Mouse (Mus musculus): ENCODE measurements around the gene Plch2.

The Plch2 gene

GRCm38 (mm10) chr4:155020813-155021212, 35.8 kb downstream of the Plch2 start:
- no peak for DNase-seq (ENCODE audit: low spot score in 2 of 2)

GRCm38 (mm10) chr4:155020141-155020540, 36.4 kb downstream of the Plch2 start:
- no peak for DNase-seq (ENCODE audit: low spot score in 2 of 2)

GRCm38 (mm10) chr4:155019336-155019847, 37.2 kb downstream of the Plch2 start:
- DNase-seq (ENCODE audit: low spot score in 2 of 2) = no peak

- no peak for DNase-seq (ENCODE audit: low spot score in 2 of 2)
Measured at GRCm38 (mm10) chr4:155018601-155019335, 37.8 kb downstream of the Plch2 start.

GRCm38 (mm10) chr4:155018066-155018465, 38.5 kb downstream of the Plch2 start:
- no peak for DNase-seq (ENCODE audit: low spot score in 2 of 2)

- no peak for DNase-seq (ENCODE audit: low spot score in 2 of 2)
Measured at GRCm38 (mm10) chr4:155017253-155017878, 39.2 kb downstream of the Plch2 start.

- DNase-seq (ENCODE audit: low spot score in 2 of 2) = no peak
Measured at GRCm38 (mm10) chr4:155016807-155017206, 39.8 kb downstream of the Plch2 start.

- DNase-seq (ENCODE audit: low spot score in 2 of 2) = no peak
Measured at GRCm38 (mm10) chr4:155015550-155015949, 41.0 kb downstream of the Plch2 start.

GRCm38 (mm10) chr4:155014791-155015190, 41.8 kb downstream of the Plch2 start:
- DNase-seq (ENCODE audit: low spot score in 2 of 2) = peak; percentile 36 to 61

GRCm38 (mm10) chr4:155014244-155014643, 42.3 kb downstream of the Plch2 start:
- no peak for DNase-seq (ENCODE audit: low spot score in 2 of 2)

GRCm38 (mm10) chr4:155012788-155013187, 43.8 kb downstream of the Plch2 start:
- DNase-seq (ENCODE audit: low spot score in 2 of 2) = peak; percentile 42 to 49

- no peak for DNase-seq (ENCODE audit: low spot score in 2 of 2)
Measured at GRCm38 (mm10) chr4:155012115-155012514, 44.5 kb downstream of the Plch2 start.

GRCm38 (mm10) chr4:155011312-155012025, 45.1 kb downstream of the Plch2 start:
- DNase-seq (ENCODE audit: low spot score in 2 of 2) = no peak

GRCm38 (mm10) chr4:155010870-155011269, 45.7 kb downstream of the Plch2 start:
- no peak for DNase-seq (ENCODE audit: low spot score in 2 of 2)

- DNase-seq (ENCODE audit: low spot score in 2 of 2) = no peak
Measured at GRCm38 (mm10) chr4:155009216-155009615, 47.4 kb downstream of the Plch2 start.

- no peak for DNase-seq (ENCODE audit: low spot score in 2 of 2)
Measured at GRCm38 (mm10) chr4:155008075-155008474, 48.5 kb downstream of the Plch2 start.

- no peak for DNase-seq (ENCODE audit: low spot score in 2 of 2)
Measured at GRCm38 (mm10) chr4:155007641-155008040, 48.9 kb downstream of the Plch2 start.

- no peak for DNase-seq (ENCODE audit: low spot score in 2 of 2)
Measured at GRCm38 (mm10) chr4:155006296-155006695, 50.3 kb downstream of the Plch2 start.

- no peak for DNase-seq (ENCODE audit: low spot score in 2 of 2)
Measured at GRCm38 (mm10) chr4:155005278-155005677, 51.3 kb downstream of the Plch2 start.

- no peak for DNase-seq (ENCODE audit: low spot score in 2 of 2)
Measured at GRCm38 (mm10) chr4:154999379-154999778, 57.2 kb downstream of the Plch2 start.

GRCm38 (mm10) chr4:154996572-154997154, 59.9 kb downstream of the Plch2 start:
- DNase-seq (ENCODE audit: low spot score in 2 of 2) = no peak

GRCm38 (mm10) chr4:154994876-154995275, 61.7 kb downstream of the Plch2 start:
- no peak for DNase-seq (ENCODE audit: low spot score in 2 of 2)

All from frontal cortex, postnatal 25 days (tissue).